Mouse (Mus musculus) gastrocnemius, postnatal 4 days (tissue): ENCODE data around the gene Olfr1024. TPM values are rescaled to one million over a fixed set of nuclear protein-coding genes. Genes with fewer than 3 reads are reported as not detected.

Source experiments
- DNase-seq, 2 experiments: peaks; one replicate each; pipeline ENCODE4 v3.0.0; 2021 to 2022; ENCODE audit warnings: low spot score in 2 of 2, mixed read lengths in 2 of 2
- long read RNA-seq, 2 experiments: library from polyadenylated mRNA; stranded (forward); transcript quantifications; one replicate each; pipeline ENCODE4 v2.0.0; 2021
- total RNA-seq, 2 experiments: library from RNA; stranded (reverse); gene quantifications; 2 replicates each; pipeline ENCODE4 v1.2.3; 2021

Gene Olfr1024
- total RNA-seq: not detected
- long read RNA-seq, experiment 1: 0 reads
- long read RNA-seq, experiment 2: 0 reads

- no peak for DNase-seq
Measured at GRCm38 (mm10) chr2:85904952-85905351, at the start of gene Olfr1024. Gene Olfr1024 (minus strand): TSS chr2:85905052.

GRCm38 (mm10) chr2:85950137-85950536 lies 45.3 kb upstream of the Olfr1024 start, which contains the start of gene Olfr1028:
Gene Olfr1028 (plus strand): TSS chr2:85950437.
- no peak for DNase-seq

GRCm38 (mm10) chr2:85921258-85921657 lies 16.4 kb upstream of the Olfr1024 start, which contains the start of gene Olfr1026:
Gene Olfr1026 (plus strand): TSS chr2:85921558.
- DNase-seq: no peak

GRCm38 (mm10) chr2:85914893-85915292 lies 10.0 kb upstream of the Olfr1024 start, which contains the start of gene Olfr1025-ps1:
Gene Olfr1025-ps1 (plus strand): TSS chr2:85915193.
- DNase-seq: no peak

GRCm38 (mm10) chr2:85913197-85913596 lies 8.3 kb upstream of the Olfr1024 start:
- no peak for DNase-seq

GRCm38 (mm10) chr2:85885340-85885739 lies 19.5 kb downstream of the Olfr1024 start, which contains the start of gene Olfr1023:
Gene Olfr1023 (plus strand): TSS chr2:85885640.
- no peak for DNase-seq

- DNase-seq: no peak
Measured at GRCm38 (mm10) chr2:85868294-85868693, 36.6 kb downstream of the Olfr1024 start, which contains the start of gene Olfr1022. Gene Olfr1022 (plus strand): TSS chr2:85868594.

Other genes starting within 250 kb of the Olfr1024 start
- gene Olfr154, start 240.6 kb downstream of the Olfr1024 start, total RNA-seq: not detected
- not detected for gene Olfr1006, start 226.3 kb downstream of the Olfr1024 start, total RNA-seq
- gene Olfr1008, start 215.6 kb downstream of the Olfr1024 start, total RNA-seq: not detected
- gene Olfr1009, start 189.6 kb downstream of the Olfr1024 start, total RNA-seq: not detected
- gene Olfr1012, start 142.3 kb downstream of the Olfr1024 start, total RNA-seq: not detected
- not detected for gene Olfr1013, start 138.0 kb downstream of the Olfr1024 start, total RNA-seq
- not detected for gene Olfr1014, start 132.3 kb downstream of the Olfr1024 start, total RNA-seq
- not detected for gene Olfr1015, start 123.0 kb downstream of the Olfr1024 start, total RNA-seq
- gene Olfr1016, start 102.5 kb downstream of the Olfr1024 start, total RNA-seq: not detected
- not detected for gene Olfr1018, start 86.6 kb downstream of the Olfr1024 start, total RNA-seq
- not detected for gene Olfr1019, start 59.6 kb downstream of the Olfr1024 start, total RNA-seq
- not detected for gene Olfr1020, start 58.0 kb downstream of the Olfr1024 start, total RNA-seq
- gene Olfr1022, start 36.5 kb downstream of the Olfr1024 start, total RNA-seq: not detected
- not detected for gene Olfr1023, start 19.4 kb downstream of the Olfr1024 start, total RNA-seq
- not detected for gene Olfr1025-ps1, start 10.1 kb upstream of the Olfr1024 start, total RNA-seq
- not detected for gene Olfr1026, start 16.5 kb upstream of the Olfr1024 start, total RNA-seq
- gene Olfr1028, start 45.4 kb upstream of the Olfr1024 start, total RNA-seq: not detected
- not detected for gene Olfr1029, start 68.8 kb upstream of the Olfr1024 start, total RNA-seq
- not detected for gene Olfr1030, start 74.2 kb upstream of the Olfr1024 start, total RNA-seq
- gene Olfr1031, start 85.3 kb upstream of the Olfr1024 start, total RNA-seq: not detected
- gene Olfr1032, start 100.5 kb upstream of the Olfr1024 start, total RNA-seq: not detected
- under 1 TPM; 0.08 to 0.10 TPM for gene Olfr1033, start 115.6 kb upstream of the Olfr1024 start, total RNA-seq
- gene Olfr1034, start 140.8 kb upstream of the Olfr1024 start, total RNA-seq: not detected
- gene Olfr1036, start 168.9 kb upstream of the Olfr1024 start, total RNA-seq: not detected
- gene Olfr1037, start 182.3 kb upstream of the Olfr1024 start, total RNA-seq: not detected
- not detected for gene Olfr1039, start 230.9 kb upstream of the Olfr1024 start, total RNA-seq
- not detected for gene Olfr1040, start 241.7 kb upstream of the Olfr1024 start, total RNA-seq